Mouse (Mus musculus): Measurements from ENCODE around the gene Ly6g6c.

Gene Ly6g6c

DNA sequence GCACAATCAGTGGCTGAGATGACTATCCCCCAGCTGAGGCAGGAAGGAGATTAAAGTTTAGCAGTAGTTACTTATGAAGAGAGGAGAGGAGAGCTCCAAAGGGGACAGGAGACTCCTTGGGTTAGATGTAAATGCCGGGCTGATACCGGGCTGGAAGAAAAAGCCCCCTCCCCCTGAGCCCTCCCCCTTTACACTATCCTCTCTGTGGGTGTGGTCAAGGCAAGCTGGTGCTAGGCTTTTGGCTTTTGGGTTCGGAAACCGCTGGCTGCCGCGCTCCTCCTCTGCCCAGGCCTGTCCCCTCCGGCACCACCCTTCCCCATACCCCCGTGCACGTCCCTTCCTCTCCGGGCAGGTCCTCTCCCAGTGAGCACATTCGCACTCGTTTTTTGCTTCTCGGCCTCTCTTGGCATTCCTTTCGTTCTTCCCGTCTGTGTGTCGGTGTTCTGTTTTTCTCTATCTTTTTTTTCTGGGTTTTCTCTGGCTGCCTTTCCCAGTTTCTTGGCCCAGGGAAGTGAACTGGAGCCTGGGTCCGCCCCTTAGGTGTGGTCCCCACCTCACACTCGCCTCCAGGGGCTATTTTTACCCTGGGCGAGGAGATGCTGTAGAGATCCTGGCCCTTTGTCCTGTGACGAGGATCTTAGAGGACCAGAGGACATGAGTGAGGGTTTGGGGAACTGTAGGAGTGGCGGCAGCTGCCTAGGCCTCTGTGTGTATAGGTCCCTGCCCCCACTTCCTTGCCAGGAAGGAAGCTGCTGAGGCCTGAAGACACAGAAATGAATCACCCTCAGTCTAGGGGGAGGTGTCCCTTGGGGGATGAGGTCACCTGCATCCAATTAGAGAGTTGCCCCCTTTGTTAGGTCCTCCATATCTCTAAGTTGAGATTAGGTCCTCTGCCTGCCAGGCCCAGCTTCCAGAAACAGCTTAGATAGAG lies 13.8 kb upstream of the Ly6g6c start:
- CTCF ChIA-PET, result interaction anchor here (0.5 to 0.6 kb wide), 2 partner anchors 14 to 186 kb away, joined by 3 to 4 read pairs; no protein-coding TSS in a partner anchor

DNA sequence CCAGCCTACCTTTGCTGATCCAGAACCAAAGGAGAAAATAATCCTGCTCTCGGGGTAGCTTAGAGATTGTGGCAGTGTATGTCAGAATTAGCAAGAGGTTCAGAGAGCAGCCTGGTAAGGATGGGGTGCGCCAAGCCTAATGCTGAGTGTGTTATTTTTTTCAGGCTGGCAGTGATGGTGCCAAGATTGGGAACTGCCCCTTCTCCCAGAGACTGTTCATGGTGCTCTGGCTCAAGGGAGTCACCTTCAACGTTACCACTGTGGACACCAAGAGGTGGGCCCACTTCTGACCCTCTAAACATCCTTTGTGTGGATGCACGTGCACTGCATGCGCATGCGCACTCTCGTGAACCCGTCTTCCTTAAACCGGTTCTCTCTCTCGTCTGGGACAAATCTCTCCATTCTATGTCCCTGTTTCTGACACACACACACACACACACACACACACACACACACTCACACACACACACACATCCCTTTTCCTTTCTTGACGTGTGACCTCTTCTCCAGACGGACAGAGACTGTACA lies 12.9 kb upstream of the Ly6g6c start:
- CTCF ChIA-PET, result interaction anchor here (0.5 kb wide), 1 partner anchor 185 kb away, joined by 3 read pairs; no protein-coding TSS in a partner anchor

DNA sequence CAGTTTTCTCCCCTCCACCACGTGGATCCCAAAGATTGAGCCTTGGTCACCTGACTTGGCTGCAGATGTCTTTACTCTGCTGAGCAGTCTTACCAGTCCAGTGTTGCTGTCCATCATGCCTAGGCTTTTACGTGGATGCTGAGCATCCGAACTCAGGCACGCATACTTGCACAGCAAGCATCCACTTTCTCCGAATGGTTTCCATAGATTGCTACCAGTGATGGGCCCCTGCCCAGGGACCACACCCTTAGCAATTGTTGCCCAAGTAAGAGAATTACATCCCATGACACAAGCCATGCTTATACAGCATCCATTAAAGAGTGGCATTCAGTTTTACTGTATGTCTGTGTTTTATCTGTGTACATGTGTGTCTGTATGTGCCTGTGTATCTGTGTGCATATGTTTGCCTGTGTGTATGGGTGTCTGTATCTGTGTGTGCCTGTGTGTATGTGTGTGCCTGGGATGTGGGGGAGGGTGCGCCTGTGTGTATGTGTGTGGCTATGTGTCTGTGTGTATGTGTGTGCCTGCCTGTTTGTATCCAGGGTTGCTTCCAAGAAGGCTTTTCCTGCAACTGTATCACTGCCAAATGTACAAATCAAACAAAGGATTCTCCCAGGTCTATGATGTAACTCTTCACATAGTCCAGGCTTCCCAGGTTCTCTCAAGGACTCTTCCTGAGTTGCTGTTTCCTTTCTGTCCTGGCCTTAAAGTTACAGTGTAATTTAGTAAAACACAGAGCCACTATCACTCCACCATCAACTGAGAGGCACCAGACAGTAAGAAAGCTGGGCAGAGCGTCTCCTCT lies 9.3 kb upstream of the Ly6g6c start:
- CTCF ChIA-PET, result no interaction called here

DNA sequence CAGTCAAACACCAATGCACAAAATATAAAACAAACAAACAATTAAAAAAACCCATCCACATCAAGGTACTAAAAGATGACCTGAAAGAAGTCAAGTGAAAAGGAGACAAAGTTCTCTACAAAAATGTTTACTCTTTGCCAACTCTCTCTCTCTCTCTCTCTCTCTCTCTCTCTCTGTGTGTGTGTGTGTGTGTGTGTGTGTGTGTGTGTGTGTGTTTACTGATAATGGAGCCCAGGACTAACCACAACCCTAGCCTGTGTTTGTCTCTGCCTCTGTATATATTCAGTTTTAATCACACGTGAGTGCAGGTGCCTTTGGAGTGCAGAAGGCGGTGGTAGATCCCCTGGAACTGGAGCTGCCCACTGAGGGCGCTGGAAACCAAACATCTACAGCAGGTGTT lies 8.1 kb upstream of the Ly6g6c start:
- CTCF ChIA-PET, result interaction anchor here (0.7 kb wide), 2 partner anchors 36 to 38 kb away, joined by 5 to 8 read pairs; no protein-coding TSS in a partner anchor

DNA sequence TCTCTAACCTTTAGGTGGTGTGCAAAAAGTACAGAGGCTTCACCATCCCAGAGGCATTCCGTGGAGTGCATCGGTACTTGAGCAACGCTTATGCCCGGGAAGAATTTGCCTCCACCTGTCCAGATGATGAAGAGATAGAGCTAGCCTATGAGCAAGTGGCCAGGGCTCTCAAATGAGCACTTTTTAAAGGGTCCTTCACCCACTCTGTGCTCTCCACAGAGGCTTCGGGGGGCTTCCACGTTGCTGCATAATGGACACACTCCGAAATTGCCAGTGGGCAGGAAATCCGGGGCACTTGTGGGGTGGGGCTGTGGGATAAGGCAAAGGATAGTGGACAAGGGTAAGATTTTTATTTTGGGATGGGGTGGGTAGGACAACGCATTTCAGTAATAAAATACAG lies 6.9 kb upstream of the Ly6g6c start:
- CTCF ChIA-PET, result interaction anchor here (1.2 to 2.8 kb wide), 2 partner anchors 11 to 37 kb away, joined by 5 to 16 read pairs; no protein-coding TSS in a partner anchor

DNA sequence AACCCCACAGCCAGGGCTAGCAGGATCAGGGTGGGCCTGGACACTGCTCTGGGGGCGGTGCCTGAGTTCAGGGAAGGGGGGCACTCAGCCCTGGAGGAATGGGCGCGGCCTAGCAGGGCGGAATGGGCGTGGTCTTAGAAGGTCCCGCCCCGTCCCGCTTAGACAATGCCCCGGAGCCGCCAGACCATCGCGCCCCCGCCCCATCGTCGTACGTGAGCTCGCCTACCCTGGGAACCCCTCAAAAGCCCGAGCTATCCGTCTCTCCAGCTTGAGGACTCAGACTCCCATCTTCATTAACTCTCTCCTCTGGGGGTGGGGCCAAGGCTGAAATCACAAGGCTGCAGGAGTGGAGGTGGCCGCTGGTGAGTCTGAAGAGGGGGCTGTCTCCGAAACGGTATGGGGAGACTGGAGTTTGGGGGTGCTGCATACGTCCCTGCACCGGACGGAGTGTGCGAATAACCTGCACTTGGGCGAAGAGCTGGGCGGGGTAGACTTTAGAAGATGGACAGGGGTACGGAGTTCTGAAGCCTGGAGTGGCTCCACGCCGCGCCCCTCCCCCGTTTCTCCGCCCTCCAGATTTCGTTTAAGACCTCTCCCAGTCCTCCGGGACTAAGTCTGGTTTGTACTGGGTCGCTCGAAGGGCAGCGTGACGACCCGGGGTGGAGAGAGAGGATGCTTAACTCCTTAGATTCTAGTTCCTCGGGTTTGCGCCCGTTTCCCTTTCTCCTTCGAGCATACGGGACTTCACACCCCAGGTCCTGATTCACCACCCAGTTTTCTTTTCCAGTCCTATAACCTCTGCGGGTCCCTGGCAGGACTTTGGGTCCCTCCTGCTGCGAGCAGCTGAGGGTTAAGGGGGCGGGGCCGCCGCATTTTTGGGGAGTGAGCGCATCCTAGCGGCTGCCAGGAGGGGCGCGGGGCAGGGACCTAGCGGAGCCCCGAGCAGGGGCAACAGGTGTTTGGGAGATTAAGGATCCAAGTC lies 6.0 kb upstream of the Ly6g6c start, which contains the start of gene Ddah2:
TSS of gene Ddah2 (plus strand) at position 125 of the 982 bp plus-strand sequence.
- CTCF ChIA-PET, result interaction anchor here (0.6 to 2.8 kb wide), 6 partner anchors 11 to 116 kb away, joined by 3 to 16 read pairs (median 5); no protein-coding TSS in a partner anchor

DNA sequence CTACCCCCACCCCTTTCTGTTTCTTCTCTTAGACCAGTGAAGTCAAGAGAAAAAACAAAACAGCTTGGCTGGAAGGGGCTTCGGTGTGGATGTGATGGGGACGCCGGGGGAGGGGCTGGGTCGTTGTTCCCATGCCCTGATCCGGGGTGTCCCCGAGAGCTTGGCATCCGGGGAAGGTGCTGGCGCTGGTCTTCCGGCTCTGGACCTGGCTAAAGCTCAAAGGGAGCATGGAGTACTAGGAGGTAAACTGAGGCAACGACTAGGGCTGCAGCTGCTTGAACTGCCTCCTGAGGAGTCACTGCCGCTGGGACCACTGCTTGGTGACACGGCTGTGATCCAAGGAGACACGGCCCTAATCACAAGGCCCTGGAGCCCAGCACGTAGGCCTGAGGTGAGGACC lies 5.1 kb upstream of the Ly6g6c start:
- CTCF ChIA-PET, result interaction anchor here (0.6 to 2.8 kb wide), 6 partner anchors 23 to 117 kb away, joined by 3 to 16 read pairs (median 5); no protein-coding TSS in a partner anchor

DNA sequence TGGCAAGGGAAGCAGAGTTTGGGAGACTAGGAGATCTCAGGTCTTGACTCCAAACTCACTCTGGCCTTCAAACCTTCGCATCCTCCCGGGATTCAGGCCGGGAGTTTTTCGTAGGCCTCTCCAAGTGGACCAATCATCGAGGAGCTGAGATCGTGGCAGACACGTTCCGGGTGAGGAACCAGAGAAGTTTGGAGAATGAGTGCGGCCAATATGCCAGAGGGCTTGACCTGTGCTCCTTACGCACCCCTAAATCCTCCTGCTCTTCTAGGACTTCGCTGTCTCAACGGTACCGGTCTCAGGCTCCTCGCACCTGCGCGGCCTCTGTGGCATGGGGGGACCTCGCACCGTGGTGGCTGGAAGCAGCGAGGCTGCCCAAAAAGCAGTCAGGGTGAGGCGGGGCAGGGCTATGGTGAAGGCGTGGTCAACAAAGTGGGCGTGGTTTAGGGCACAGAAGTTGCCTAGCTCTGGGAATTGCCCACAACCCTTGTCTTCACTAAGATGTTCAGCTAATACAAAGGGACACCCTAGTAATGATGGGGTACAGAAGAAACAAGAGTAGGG lies 4.4 kb upstream of the Ly6g6c start:
- CTCF ChIA-PET, result interaction anchor here (0.6 kb wide), 1 partner anchor 34 kb away, joined by 4 read pairs; no protein-coding TSS in a partner anchor

DNA sequence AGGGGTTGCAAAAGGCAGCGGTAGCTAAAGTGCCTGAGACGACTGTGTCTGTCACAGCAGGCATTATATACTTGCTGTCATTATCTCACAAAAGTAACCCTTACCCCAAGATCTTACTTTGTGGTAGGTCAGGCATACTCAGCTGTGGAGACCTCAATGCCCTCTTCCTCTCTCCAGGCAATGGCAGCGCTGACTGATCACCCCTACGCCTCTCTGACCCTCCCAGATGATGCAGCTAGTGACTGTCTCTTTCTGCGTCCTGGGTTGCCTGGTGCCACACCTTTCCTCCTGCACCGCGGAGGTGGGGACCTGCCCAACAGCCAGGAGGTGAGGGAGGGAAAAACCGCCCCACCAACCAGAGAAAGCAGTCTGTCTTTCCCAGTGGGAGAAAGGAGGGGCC lies 3.9 kb upstream of the Ly6g6c start:
- CTCF ChIA-PET, result interaction anchor here (0.6 kb wide), 1 partner anchor 34 kb away, joined by 4 read pairs; no protein-coding TSS in a partner anchor

DNA sequence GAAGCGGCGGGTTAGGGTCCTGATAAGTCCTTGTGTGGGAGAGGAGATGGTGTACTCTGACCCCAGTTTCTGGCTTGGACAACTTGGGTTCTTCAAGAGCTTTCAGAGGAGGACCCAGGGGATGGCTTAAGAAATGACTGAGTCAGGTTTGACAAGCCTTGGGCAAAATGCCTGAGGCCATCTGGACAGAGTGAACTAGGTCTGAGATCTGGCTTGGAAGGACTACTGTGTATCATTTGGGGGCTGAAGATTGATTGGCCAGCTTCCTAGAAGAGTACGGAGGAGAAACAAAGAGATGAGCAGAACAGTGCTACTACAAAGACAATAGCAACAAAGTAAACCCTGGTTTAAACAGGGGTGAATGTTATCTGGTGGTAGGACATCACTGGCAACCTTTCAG lies 1.7 kb upstream of the Ly6g6c start:
- CTCF ChIA-PET, result no interaction called here

DNA sequence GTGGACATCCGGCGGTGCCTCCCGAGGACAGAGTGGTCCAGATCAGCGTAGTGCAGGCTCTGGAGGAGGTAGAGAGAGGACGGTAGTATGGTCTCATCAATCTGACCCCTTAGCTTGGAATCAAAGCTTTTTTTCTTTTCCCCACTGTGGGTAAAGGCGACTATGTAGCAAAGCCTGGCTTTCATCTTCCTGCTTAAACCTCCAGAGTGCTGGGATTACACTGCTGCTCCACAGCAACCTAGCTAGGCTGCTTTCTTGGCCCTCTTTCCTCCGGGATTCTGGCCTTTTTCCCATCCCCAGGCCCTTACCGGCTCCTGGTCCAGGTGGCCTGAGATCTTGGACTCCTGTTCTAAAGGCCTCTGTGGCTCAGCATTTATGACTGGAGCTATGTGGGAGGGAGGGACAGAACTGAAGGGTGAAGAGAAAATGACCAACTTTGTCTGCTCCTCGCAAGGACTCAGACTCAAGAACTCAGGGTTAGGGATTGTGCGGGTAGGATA lies 760 bp upstream of the Ly6g6c start:
- CTCF ChIA-PET, result no interaction called here

DNA sequence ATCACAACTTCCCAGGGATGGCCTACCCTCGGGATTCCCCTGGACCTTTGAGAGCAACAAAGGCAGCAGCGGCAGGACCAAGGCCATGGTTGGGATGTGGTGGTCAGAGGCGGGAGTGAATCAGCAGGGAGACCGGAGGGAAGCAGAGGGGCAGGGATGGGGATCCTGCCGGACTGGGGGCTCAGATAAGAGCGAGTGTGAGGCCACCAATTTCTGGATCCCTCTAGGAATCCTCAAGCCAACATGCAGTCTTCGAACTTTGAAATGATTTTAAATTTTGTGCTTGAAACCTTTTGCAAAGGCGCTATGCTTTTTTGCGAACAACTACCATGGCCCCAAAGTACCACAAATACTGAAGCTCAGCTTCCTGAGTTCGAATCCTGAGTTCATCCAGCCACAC lies 896 bp downstream of the Ly6g6c start, which contains the start of gene Mpig6b:
TSS of gene Mpig6b (minus strand) at position 101 of the 400 bp plus-strand sequence.
- CTCF ChIA-PET, result no interaction called here

DNA sequence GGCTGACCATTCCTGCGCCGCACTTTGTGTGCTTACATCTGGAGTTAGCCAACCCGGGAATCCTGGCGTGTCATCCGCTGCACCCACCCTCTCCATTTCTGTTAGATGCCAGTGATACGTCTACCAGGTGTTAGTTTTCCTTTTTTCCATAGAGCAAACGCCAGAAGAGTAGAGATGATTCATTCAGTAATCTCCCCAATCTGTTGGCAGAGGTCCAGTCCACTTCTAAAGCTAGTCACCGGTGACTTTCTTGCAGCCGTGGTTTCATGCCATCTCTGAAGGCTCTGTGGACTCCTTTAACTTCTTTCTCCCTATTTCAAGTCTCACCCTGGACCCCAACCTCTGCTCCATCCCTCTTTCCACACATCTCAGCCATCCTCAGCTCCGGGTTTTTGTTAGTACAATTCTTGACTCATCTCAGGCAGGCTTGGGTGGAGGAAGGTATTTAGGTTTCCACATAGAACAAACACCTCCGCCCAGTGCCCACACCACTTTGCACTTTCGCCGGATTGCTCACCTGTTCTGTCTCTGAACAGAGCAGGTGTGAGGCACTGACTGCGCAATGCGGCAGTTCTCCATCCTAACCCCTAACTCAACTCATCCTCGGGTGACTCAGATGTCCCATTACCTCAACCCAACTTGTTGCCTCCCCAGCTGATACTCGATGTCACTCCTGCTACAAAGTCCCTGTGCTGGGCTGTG lies 3.2 kb downstream of the Ly6g6c start:
- CTCF ChIA-PET, result no interaction called here

DNA sequence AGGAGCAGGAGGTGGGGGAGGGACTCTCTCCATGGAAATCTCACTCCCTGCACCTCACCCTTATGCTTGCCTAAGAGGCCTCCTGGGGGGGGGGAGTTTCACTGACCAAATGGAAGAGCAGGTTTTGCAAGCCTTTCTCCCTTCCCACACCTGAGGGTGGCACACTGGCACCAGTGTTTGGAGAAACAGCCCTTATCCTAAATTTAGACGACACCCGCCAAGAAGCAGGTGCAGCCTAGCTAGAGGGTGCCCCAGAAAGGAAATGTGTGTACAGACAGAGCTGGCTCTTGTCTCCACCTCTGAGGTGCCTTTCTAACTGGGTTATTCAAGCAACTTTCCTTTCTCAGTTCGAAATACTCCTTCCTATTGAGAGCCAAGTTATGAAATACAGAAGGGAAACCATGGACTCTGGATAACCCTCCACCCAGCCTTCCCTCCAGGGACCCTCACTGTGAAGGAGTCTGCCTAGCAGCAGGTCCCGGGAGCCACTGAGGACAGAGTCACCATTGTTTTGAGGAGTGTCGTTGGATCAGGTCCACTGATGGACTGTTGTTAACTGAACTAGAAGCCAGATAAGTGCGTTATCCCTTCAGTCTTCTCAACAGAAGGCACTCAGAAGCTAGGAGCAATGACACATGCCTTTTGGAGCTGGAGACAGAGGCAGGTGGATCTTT lies 5.5 kb downstream of the Ly6g6c start:
- CTCF ChIA-PET, result interaction anchor here (0.7 kb wide), 1 partner anchor 889 kb away, joined by 4 read pairs; no protein-coding TSS in a partner anchor

DNA sequence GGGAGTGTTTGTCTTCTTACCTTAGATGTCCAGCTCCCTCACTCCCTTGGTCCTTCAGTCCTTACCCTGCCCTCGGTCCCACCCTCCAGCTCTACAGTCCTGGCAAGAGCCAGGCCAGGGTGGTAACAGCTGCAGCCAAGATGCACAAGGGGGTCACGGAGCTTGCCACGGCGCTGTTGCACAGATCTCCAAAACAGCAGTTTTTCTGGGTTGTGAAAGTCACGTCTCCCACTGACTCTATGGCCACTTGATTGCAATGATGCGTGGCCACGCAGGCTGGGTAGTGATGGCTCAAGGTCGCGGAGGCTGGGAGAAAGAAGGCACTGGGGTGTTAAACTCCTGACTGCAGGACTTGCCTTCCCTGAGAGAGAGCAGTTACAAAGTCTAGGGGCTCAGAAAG lies 6.3 kb downstream of the Ly6g6c start:
- CTCF ChIA-PET, result no interaction called here

DNA sequence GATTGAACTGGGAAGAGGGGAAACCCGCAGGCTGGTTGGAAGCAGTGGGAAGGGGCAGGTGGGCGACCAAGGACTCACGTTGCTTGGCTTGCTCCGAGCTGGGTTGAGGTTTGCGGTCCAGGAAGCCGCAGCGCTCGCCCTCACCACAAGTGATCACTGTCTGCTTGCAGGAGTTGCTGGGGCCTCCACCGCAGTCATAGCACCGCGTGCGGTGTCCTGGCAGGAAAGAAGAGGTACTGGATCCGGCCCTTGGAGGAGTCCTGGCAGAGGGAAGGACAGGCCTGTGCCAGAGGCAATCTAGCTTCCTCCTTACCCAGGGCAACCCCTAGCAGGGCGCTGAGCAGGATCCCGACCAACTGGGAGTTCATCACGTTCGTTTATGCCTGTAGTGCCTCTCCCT lies 8.9 kb downstream of the Ly6g6c start:
- CTCF ChIA-PET, result no interaction called here

DNA sequence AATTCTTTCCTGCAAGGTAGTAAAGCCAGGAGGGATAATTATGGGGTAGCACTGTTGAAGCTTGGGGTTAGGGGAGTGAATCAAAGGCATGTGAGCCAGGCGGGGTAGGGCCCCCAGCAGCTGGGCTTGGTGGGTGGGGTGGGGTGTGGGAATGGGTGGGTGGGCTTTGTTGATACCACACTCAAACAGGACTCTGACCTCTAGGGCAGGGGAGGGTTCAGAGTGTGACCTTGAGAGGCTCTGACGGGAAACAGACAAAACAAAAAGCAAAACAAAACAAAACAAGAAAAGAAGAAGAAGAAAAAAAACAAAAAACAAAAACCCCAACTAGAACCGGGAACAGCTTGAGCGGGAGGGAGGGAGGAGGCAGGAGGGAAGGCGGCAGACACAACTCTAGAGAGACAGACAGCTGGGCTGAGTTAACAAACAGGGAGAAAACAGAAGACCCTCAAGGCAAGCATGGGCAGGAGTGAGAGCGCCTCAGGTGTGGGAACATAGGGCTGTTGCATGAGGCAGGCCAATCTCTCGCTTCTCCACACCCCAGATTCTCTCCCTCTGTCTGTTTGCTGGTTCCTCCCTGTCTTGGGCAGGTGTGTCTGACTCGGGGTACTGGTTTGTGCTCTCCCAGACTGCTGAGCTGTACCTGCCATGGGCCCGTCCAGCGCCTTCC lies 11.5 kb downstream of the Ly6g6c start, which contains the start of gene Ly6g6e:
TSS of gene Ly6g6e (plus strand) at position 396 of the 670 bp plus-strand sequence.
- CTCF ChIA-PET, result no interaction called here

DNA sequence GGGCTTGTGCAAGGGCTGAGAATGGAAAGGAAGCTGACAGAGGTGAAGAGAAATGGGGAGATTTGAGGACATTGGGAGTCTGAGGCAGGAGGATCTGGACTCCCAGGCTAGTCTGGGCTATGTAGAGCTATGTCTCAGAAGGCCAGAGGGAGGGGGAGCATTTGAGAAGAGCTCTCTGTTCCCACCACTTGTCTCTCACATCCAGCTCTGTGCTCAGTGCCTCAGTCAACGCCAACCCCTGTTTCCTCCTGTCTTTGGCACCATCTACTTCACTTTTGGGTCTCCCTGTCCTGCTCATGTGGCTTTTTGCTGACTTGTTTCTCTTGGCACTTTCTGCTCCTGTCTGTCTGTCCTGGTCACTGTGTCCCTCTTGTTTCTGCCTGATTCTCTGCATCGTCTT lies 12.1 kb downstream of the Ly6g6c start:
- CTCF ChIA-PET, result no interaction called here
